Mouse (Mus musculus): ENCODE measurements around the gene Cela3b.

DNA sequence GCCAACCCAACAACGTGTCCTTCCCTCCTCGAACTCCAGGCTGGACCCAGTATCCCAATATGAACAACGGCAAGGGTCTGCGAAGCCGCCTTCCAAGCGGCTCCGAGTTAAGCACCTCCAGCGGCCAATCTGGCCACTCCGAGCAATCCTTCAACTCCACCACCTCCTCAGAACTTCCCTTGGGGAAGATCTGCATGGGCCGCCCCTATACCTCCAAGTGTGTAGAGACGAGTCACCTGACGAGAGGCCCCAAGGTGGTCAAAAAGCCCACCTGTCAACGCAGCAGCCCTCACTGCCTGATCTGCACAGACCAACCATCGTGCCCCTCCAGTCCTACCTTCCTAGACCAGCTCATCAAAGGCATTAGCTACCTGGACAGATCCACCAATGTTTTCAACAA is 24.2 kb upstream of the Cela3b start:
- no peak for TF ChIP-seq CTCF (IDR thresholded peaks at IDR 0.05; ENCODE audit: extremely low read depth, insufficient read depth, insufficient read length, insufficient replicate concordance)
- TF ChIP-seq POLR2A (IDR thresholded peaks at IDR 0.05; ENCODE audit: low read depth, low read length): no peak

Measured in spleen, adult 2 months (tissue).